Mouse (Mus musculus) midbrain, embryonic 16.5 days (tissue): Measurements from ENCODE around the gene Mcf2. TPM values are rescaled to one million over a fixed set of nuclear protein-coding genes. Genes with fewer than 3 reads are reported as not detected.

ENCODE experiments used
- ATAC-seq: fragments of 200-750 bp; cut with Nextera tagmentation; 2 replicates; pipeline ENCODE4 v1.8.0; 2017; ENCODE audit warnings: moderate TSS enrichment
- H3K27ac ChIP-seq: fragments of 300-500 bp; sonication (generic); 2 replicates; pipeline ENCODE4 v1.5.1; 2014; ENCODE audit warnings: mild to moderate bottlenecking, low read length, mixed read lengths
- H3K27me3 ChIP-seq: fragments of 300-500 bp; sonication (generic); 2 replicates; pipeline ENCODE4 v1.6.1; 2014; ENCODE audit warnings: low read depth, low read length, mixed read lengths; ENCODE audit not compliant: control insufficient read depth, insufficient read depth
- H3K36me3 ChIP-seq: fragments of 300-500 bp; sonication (generic); 2 replicates; pipeline ENCODE4 v1.6.1; 2014; ENCODE audit warnings: mild to moderate bottlenecking, low read length, moderate library complexity, mixed read lengths; ENCODE audit not compliant: control insufficient read depth, insufficient read depth
- H3K4me1 ChIP-seq: fragments of 300-500 bp; sonication (generic); 2 replicates; pipeline ENCODE4 v1.6.1; 2014; ENCODE audit warnings: mild to moderate bottlenecking, low read length, mixed read lengths; ENCODE audit not compliant: control insufficient read depth, insufficient read depth
- H3K4me2 ChIP-seq: fragments of 300-500 bp; sonication (generic); 2 replicates; pipeline ENCODE4 v1.6.1; 2014; ENCODE audit warnings: mild to moderate bottlenecking, low read length, mixed read lengths
- H3K4me3 ChIP-seq: fragments of 300-500 bp; sonication (generic); 2 replicates; pipeline ENCODE4 v1.5.1; 2014; ENCODE audit warnings: low read depth, mild to moderate bottlenecking, low read length, moderate library complexity, mixed read lengths
- H3K9ac ChIP-seq: fragments of 300-500 bp; sonication (generic); 2 replicates; pipeline ENCODE4 v1.6.1; 2014; ENCODE audit warnings: low read depth, low read length, mixed read lengths
- H3K9me3 ChIP-seq: fragments of 300-500 bp; sonication (generic); replicated peaks from 2 replicates; pipeline ENCODE4 v1.6.1; 2014; ENCODE audit warnings: mild to moderate bottlenecking, low read length, mixed read lengths; ENCODE audit not compliant: control insufficient read depth, poor library complexity, severe bottlenecking
- WGBS: fragments of 180-500 bp; shearing (Covaris S2); extraction: QIAGEN DNeasy Blood & Tissue Kit; methylation state at CpG from one replicate; pipeline ENCODE4 v1.1.7; 2014; 5-methylcytosine and 5-hydroxymethylcytosine counted together
- polyA plus RNA-seq: library from polyadenylated mRNA; unstranded; fragments of >200 nt; fragmentation: Nextera tagmentation; extraction: Ambion mirVana; gene quantifications from 2 replicates; pipeline ENCODE4 v1.2.1, GENCODE M21; 2015

Mcf2 gene
- polyA plus RNA-seq, 1 experiment from 2014 or later: 3.1 TPM

- H3K9me3 ChIP-seq: no peaks in the 10 kb centered on the region
- ATAC-seq: no peak
- no peaks in the 10 kb centered on the region for H3K27me3 ChIP-seq
- no peak overlapping the region for H3K4me2 ChIP-seq
- H3K36me3 ChIP-seq: no peaks in the 10 kb centered on the region
- H3K4me3 ChIP-seq: no peak overlapping the region
- H3K9ac ChIP-seq: no peak overlapping the region
- whole genome bisulfite sequencing: 70% methylated on average over 1 of the region's 1 CpGs
- H3K27ac ChIP-seq: no peak overlapping the region
- no peaks in the 10 kb centered on the region for H3K4me1 ChIP-seq
Measured at GRCm38 (mm10) chrX:60075359-60075758, 103.5 kb downstream of the Mcf2 start.

- WGBS: 88% methylated on average over 9 of the region's 9 CpGs
- Histone ChIP-seq H3K27ac (no peak overlapping the region), H3K9ac (no peak overlapping the region), H3K4me2 (no peak overlapping the region), H3K9me3 (no peaks in the 10 kb centered on the region), H3K4me1 (no peaks in the 10 kb centered on the region), H3K27me3 (no peaks in the 10 kb centered on the region), H3K36me3 (no peaks in the 10 kb centered on the region), H3K4me3 (no peak overlapping the region)
- ATAC-seq: no peak
Measured at GRCm38 (mm10) chrX:60055185-60055584, 123.7 kb downstream of the Mcf2 start.

- Histone ChIP-seq H3K27me3 (no peaks in the 10 kb centered on the region), H3K4me1 (no peaks in the 10 kb centered on the region), H3K36me3 (no peaks in the 10 kb centered on the region), H3K4me3 (no peak overlapping the region), H3K4me2 (no peak overlapping the region), H3K27ac (no peak overlapping the region), H3K9me3 (no peaks in the 10 kb centered on the region), H3K9ac (no peak overlapping the region)
- 90% methylated on average over 1 of the region's 1 CpGs for whole genome bisulfite sequencing
- ATAC-seq: no peak
Measured at GRCm38 (mm10) chrX:60054745-60055144, 124.1 kb downstream of the Mcf2 start.

GRCm38 (mm10) chrX:60026654-60027053 is 152.2 kb downstream of the Mcf2 start:
- H3K4me1 ChIP-seq: no peaks in the 10 kb centered on the region
- H3K36me3 ChIP-seq: no peaks in the 10 kb centered on the region
- no peak overlapping the region for H3K9ac ChIP-seq
- no peak overlapping the region for H3K27ac ChIP-seq
- H3K4me3 ChIP-seq: no peak overlapping the region
- no peak for ATAC-seq
- H3K27me3 ChIP-seq: no peaks in the 10 kb centered on the region
- H3K4me2 ChIP-seq: no peak overlapping the region
- 26% methylated on average over 3 of the region's 3 CpGs for WGBS
- no peaks in the 10 kb centered on the region for H3K9me3 ChIP-seq

- Histone ChIP-seq H3K4me2 (no peak overlapping the region), H3K9me3 (no peaks in the 10 kb centered on the region), H3K4me1 (no peaks in the 10 kb centered on the region), H3K4me3 (no peak overlapping the region), H3K9ac (no peak overlapping the region), H3K27ac (no peak overlapping the region), H3K36me3 (no peaks in the 10 kb centered on the region), H3K27me3 (no peaks in the 10 kb centered on the region)
- 75% methylated on average over 2 of the region's 2 CpGs for WGBS
- no peak for ATAC-seq
Measured at GRCm38 (mm10) chrX:60021595-60021994, 157.3 kb downstream of the Mcf2 start.

- H3K9ac ChIP-seq: no peak overlapping the region
- no peaks in the 10 kb centered on the region for H3K36me3 ChIP-seq
- ATAC-seq: no peak
- no peaks in the 10 kb centered on the region for H3K4me1 ChIP-seq
- WGBS: 85% methylated on average over 4 of the region's 4 CpGs
- H3K27me3 ChIP-seq: no peaks in the 10 kb centered on the region
- H3K9me3 ChIP-seq: no peaks in the 10 kb centered on the region
- H3K4me2 ChIP-seq: no peak overlapping the region
- no peak overlapping the region for H3K4me3 ChIP-seq
- H3K27ac ChIP-seq: no peak overlapping the region
Measured at GRCm38 (mm10) chrX:60021007-60021406, 157.9 kb downstream of the Mcf2 start.

- WGBS: 80% methylated on average over 1 of the region's 1 CpGs
- no peaks in the 10 kb centered on the region for H3K9me3 ChIP-seq
- H3K27ac ChIP-seq: no peak overlapping the region
- no peaks in the 10 kb centered on the region for H3K27me3 ChIP-seq
- no peak for ATAC-seq
- no peak overlapping the region for H3K9ac ChIP-seq
- H3K4me3 ChIP-seq: no peak overlapping the region
- H3K4me1 ChIP-seq: no peaks in the 10 kb centered on the region
- no peak overlapping the region for H3K4me2 ChIP-seq
- H3K36me3 ChIP-seq: no peaks in the 10 kb centered on the region
Measured at GRCm38 (mm10) chrX:60014588-60014987, 164.3 kb downstream of the Mcf2 start.

- H3K27me3 ChIP-seq: no peaks in the 10 kb centered on the region
- H3K9me3 ChIP-seq: no peaks in the 10 kb centered on the region
- no peak overlapping the region for H3K27ac ChIP-seq
- no peak overlapping the region for H3K9ac ChIP-seq
- H3K4me2 ChIP-seq: no peak overlapping the region
- H3K36me3 ChIP-seq: no peaks in the 10 kb centered on the region
- H3K4me1 ChIP-seq: no peaks in the 10 kb centered on the region
- no peak overlapping the region for H3K4me3 ChIP-seq
- no peak for ATAC-seq
Measured at GRCm38 (mm10) chrX:60013084-60013676, 165.7 kb downstream of the Mcf2 start.
